Mouse (Mus musculus) limb, embryonic 10.5 days (tissue): ENCODE results near the gene Vav2. TPM values are rescaled to one million over a fixed set of nuclear protein-coding genes. Genes with fewer than 3 reads are reported as not detected.

Experiments
- DNase-seq: peaks from one replicate; pipeline ENCODE4 v3.0.0-alpha.2; 2017; ENCODE audit warnings: low spot score
- H3K27ac ChIP-seq: fragments of 300-500 bp; sonication (generic); 2 replicates; pipeline ENCODE4 v1.5.1; 2016; ENCODE audit warnings: mild to moderate bottlenecking
- H3K27me3 ChIP-seq: fragments of 300-500 bp; sonication (generic); 2 replicates; pipeline ENCODE4 v1.6.1; 2016; ENCODE audit warnings: low read depth, mild to moderate bottlenecking; ENCODE audit not compliant: poor library complexity, severe bottlenecking
- H3K36me3 ChIP-seq: fragments of 300-500 bp; sonication (generic); 2 replicates; pipeline ENCODE4 v1.6.1; 2016; ENCODE audit warnings: mild to moderate bottlenecking, moderate library complexity
- H3K4me1 ChIP-seq: fragments of 300-500 bp; sonication (generic); 2 replicates; pipeline ENCODE4 v1.6.1; 2016
- H3K4me3 ChIP-seq: fragments of 300-500 bp; sonication (generic); 2 replicates; pipeline ENCODE4 v1.5.1; 2016; ENCODE audit warnings: mild to moderate bottlenecking, moderate library complexity
- H3K9me3 ChIP-seq: fragments of 300-500 bp; sonication (generic); replicated peaks from 2 replicates; pipeline ENCODE4 v1.6.1; 2016; ENCODE audit warnings: mild to moderate bottlenecking
- WGBS: fragments of 180-500 bp; shearing (Covaris S2); methylation state at CpG from one replicate; pipeline ENCODE4 v1.1.7; 2016; 5-methylcytosine and 5-hydroxymethylcytosine counted together
- polyA plus RNA-seq: library from polyadenylated mRNA; unstranded; fragments of >200 nt; fragmentation: Nextera tagmentation; extraction: Ambion mirVana; gene quantifications from 2 replicates; pipeline ENCODE4 v1.2.1, GENCODE M21; 2016

The Vav2 gene
- polyA plus RNA-seq, 1 experiment from 2014 or later, result 9.2 TPM

GRCm38 (mm10) chr2:27318606-27319005 lies 108.2 kb downstream of the Vav2 start:
- Histone ChIP-seq H3K4me3 (no peak overlapping the region), H3K36me3 (peaks cover 5% of the 10 kb centered on the region; the same call in 1 of the 2 replicates), H3K9me3 (no peaks in the 10 kb centered on the region), H3K4me1 (peaks cover 39% of the 10 kb centered on the region), H3K27ac (no peak overlapping the region), H3K27me3 (no peaks in the 10 kb centered on the region)
- WGBS, result 78% methylated on average over 4 of the region's 4 CpGs
- no peak for DNase-seq

DNA sequence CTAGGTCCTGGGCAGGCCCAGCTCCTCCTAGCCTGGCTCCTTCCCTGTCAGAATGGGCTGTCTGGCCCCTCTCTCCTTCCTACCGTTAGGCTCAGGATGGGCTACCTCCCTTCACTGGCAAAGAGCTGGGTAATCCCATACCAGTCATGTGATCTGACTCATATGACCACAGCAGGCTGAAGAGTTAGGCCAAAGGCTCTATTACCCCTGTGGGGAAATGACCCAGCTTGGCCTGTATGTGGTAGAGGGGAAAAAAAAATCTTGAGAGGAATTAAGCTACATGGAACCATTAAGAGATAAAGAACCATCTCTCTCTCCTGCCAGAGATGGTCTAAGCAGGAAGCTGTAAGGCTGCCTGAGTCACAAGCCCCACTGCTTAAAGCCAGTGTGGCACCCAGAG lies 108.6 kb downstream of the Vav2 start:
- Histone ChIP-seq H3K4me3 (no peak overlapping the region), H3K9me3 (no peaks in the 10 kb centered on the region), H3K27me3 (no peaks in the 10 kb centered on the region), H3K4me1 (peaks cover 35% of the 10 kb centered on the region), H3K36me3 (peaks cover 5% of the 10 kb centered on the region; the same call in 1 of the 2 replicates), H3K27ac (0 out of 2 replicates have a peak overlapping the region, but pooled peaks have one; percentile 5)
- WGBS, result 38% methylated on average over 1 of the region's 1 CpGs
- DNase-seq, result no peak

DNA sequence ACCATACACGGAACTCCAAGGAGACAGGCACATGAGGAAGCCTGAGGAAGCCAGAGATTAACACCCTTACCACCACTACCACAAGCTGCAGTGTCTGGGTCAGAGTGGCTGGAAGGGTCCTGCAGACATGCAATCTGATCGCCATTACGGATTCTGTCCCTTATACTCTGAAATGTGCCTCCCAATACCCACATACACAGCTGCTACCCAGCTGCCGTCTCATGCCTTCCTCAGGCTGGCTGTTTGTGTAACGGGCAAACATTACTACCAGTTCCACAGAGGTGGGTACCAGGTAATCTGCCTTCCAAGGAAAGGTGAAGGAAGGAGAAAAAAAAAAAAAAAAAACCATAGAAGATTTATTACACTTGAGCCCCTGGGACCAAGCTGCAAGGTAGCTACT lies 110.7 kb downstream of the Vav2 start:
- Histone ChIP-seq H3K9me3 (no peaks in the 10 kb centered on the region), H3K27ac (no peak overlapping the region), H3K27me3 (no peaks in the 10 kb centered on the region), H3K36me3 (peaks cover 5% of the 10 kb centered on the region; the same call in 1 of the 2 replicates), H3K4me1 (peaks cover 17% of the 10 kb centered on the region; the same call in 1 of the 2 replicates), H3K4me3 (no peak overlapping the region)
- 83% methylated on average over 5 of the region's 5 CpGs for WGBS
- DNase-seq, result no peak

- H3K9me3 ChIP-seq, result no peaks in the 10 kb centered on the region
- no peak for DNase-seq
- H3K27ac ChIP-seq, result no peak overlapping the region
- H3K36me3 ChIP-seq, result peaks cover 5% of the 10 kb centered on the region; the same call in 1 of the 2 replicates
- WGBS, result 87% methylated on average over 5 of the region's 5 CpGs
- peaks cover 17% of the 10 kb centered on the region; the same call in 1 of the 2 replicates for H3K4me1 ChIP-seq
- H3K27me3 ChIP-seq, result no peaks in the 10 kb centered on the region
- H3K4me3 ChIP-seq, result no peak overlapping the region
These were observed 112.6 kb downstream of the Vav2 start for GRCm38 (mm10) chr2:27314269-27314668.

DNA sequence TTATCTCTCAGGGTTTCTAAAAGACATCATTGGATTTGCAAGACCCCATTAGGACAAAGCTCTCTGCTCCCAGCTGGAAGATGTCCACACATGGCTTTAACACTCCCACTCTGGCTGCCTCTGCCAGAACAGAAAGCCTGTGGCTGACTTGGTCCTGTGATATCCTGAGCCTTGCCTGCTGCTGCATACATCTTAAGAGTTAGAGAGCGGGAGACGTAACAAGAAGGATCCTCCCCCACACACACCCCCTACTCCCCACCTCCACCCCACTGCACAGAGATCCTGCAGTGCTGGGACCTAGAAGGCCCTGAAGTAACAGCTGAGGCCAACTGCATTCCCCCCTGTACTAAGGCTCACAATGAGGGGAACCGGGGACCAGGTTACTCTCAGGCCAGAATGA lies 114.3 kb downstream of the Vav2 start:
- Histone ChIP-seq H3K9me3 (no peaks in the 10 kb centered on the region), H3K27me3 (no peaks in the 10 kb centered on the region), H3K4me1 (peaks cover 9% of the 10 kb centered on the region; the same call in 1 of the 2 replicates), H3K36me3 (peaks cover 13% of the 10 kb centered on the region), H3K4me3 (no peak overlapping the region), H3K27ac (no peak overlapping the region)
- 78% methylated on average over 3 of the region's 3 CpGs for WGBS
- DNase-seq, result no peak

- Histone ChIP-seq H3K27ac (no peak overlapping the region), H3K27me3 (no peaks in the 10 kb centered on the region), H3K4me1 (peaks cover 9% of the 10 kb centered on the region; the same call in 1 of the 2 replicates), H3K9me3 (no peaks in the 10 kb centered on the region), H3K36me3 (peaks cover 8% of the 10 kb centered on the region; the same call in 1 of the 2 replicates), H3K4me3 (no peak overlapping the region)
- no peak for DNase-seq
- 90% methylated on average over 3 of the region's 3 CpGs for WGBS
These were observed 115.2 kb downstream of the Vav2 start for GRCm38 (mm10) chr2:27311606-27312005.

DNA sequence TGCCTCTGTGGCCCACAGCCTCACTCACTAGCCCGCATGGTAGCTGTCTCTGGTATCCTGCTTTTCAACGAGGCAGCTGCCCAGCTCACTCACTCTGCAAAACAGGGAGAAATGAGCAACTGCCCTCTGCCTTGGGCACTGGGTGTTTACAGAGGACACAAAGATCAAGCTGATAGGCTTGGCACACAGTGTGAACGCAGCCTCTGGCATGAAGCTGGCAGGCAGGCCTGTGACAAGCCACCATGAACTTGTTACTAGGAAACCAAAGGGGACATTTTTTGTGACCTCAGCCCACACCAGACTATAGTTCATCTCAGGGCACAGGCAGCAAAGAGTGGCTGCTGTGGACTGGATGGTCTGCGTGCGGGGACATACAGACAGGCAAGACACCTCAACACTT lies 115.9 kb downstream of the Vav2 start:
- WGBS, result 89% methylated on average over 5 of the region's 5 CpGs
- no peak for DNase-seq
- Histone ChIP-seq H3K36me3 (peaks cover 8% of the 10 kb centered on the region; the same call in 1 of the 2 replicates), H3K9me3 (no peaks in the 10 kb centered on the region), H3K4me3 (no peak overlapping the region), H3K27ac (no peak overlapping the region), H3K27me3 (no peaks in the 10 kb centered on the region), H3K4me1 (peaks cover 7% of the 10 kb centered on the region; the same call in 1 of the 2 replicates)

DNA sequence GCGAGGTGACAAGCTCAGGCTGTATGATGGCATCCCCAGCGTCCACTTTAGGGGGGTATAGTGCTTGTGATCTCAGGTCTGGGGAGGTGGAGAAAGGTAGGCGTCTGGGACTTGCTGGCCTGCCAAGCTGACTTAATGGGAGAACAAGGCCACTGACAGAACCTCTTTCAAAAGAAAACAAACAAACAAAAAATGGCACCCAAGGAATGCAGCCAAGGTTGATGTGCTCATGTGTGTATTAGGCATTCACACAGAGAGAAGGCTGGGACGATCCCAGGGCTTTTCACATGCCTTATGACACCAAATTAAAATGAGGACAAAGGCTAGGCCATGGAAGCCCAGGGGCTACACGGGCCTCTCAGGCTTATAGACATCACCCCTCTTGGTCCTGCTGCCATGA lies 116.6 kb downstream of the Vav2 start:
- DNase-seq, result no peak

DNA sequence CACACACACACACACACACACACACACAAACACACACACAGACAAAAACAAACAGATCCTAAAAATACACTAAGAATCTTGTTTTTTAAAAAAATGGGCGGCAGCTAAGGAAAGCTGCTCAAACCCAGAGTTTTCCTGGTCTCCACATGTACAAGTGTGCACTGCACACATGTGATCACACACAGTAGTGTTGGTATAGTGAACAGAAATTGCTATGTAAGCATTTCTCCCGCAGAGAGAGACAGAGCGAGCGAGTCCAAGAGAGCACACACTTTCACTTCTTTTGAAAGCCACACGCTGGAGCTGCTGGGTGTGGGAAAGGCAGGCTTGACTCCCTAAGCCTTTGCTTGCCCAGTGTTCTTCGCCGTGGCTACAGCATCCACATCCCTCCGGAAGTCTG lies 120.2 kb downstream of the Vav2 start:
- no peak overlapping the region for H3K27ac ChIP-seq
- no peaks in the 10 kb centered on the region for H3K9me3 ChIP-seq
- WGBS, result 95% methylated on average over 8 of the region's 8 CpGs
- H3K4me1 ChIP-seq, result peaks cover 5% of the 10 kb centered on the region
- peaks cover 11% of the 10 kb centered on the region; the same call in 1 of the 2 replicates for H3K36me3 ChIP-seq
- no peak overlapping the region for H3K4me3 ChIP-seq
- H3K27me3 ChIP-seq, result no peaks in the 10 kb centered on the region
- no peak for DNase-seq

More for the DNA sequence above, 116.6 kb downstream of the Vav2 start:
- Histone ChIP-seq H3K4me1 (0 out of 2 replicates have a peak, but pooled peaks cover 3% of the 10 kb centered on the region), H3K27ac (no peak overlapping the region), H3K27me3 (no peaks in the 10 kb centered on the region), H3K36me3 (peaks cover 8% of the 10 kb centered on the region; the same call in 1 of the 2 replicates), H3K9me3 (no peaks in the 10 kb centered on the region), H3K4me3 (no peak overlapping the region)
- 82% methylated on average over 5 of the region's 5 CpGs for WGBS

- H3K27me3 ChIP-seq, result no peaks in the 10 kb centered on the region
- WGBS, result 90% methylated on average over 13 of the region's 13 CpGs
- no peak for DNase-seq
These were observed 122.1 kb downstream of the Vav2 start for GRCm38 (mm10) chr2:27304741-27305140.

GRCm38 (mm10) chr2:27304074-27304473 lies 122.8 kb downstream of the Vav2 start:
- H3K4me1 ChIP-seq, result peaks cover 14% of the 10 kb centered on the region
- H3K4me3 ChIP-seq, result no peak overlapping the region
- H3K27me3 ChIP-seq, result no peaks in the 10 kb centered on the region
- no peak overlapping the region for H3K27ac ChIP-seq
- DNase-seq, result no peak
- H3K9me3 ChIP-seq, result no peaks in the 10 kb centered on the region
- H3K36me3 ChIP-seq, result peaks cover 22% of the 10 kb centered on the region

More at GRCm38 (mm10) chr2:27304741-27305140, 122.1 kb downstream of the Vav2 start:
- H3K4me1 ChIP-seq, result peaks cover 14% of the 10 kb centered on the region
- no peak overlapping the region for H3K4me3 ChIP-seq
- H3K9me3 ChIP-seq, result no peaks in the 10 kb centered on the region
- H3K27ac ChIP-seq, result no peak overlapping the region
- H3K36me3 ChIP-seq, result peaks cover 19% of the 10 kb centered on the region

DNA sequence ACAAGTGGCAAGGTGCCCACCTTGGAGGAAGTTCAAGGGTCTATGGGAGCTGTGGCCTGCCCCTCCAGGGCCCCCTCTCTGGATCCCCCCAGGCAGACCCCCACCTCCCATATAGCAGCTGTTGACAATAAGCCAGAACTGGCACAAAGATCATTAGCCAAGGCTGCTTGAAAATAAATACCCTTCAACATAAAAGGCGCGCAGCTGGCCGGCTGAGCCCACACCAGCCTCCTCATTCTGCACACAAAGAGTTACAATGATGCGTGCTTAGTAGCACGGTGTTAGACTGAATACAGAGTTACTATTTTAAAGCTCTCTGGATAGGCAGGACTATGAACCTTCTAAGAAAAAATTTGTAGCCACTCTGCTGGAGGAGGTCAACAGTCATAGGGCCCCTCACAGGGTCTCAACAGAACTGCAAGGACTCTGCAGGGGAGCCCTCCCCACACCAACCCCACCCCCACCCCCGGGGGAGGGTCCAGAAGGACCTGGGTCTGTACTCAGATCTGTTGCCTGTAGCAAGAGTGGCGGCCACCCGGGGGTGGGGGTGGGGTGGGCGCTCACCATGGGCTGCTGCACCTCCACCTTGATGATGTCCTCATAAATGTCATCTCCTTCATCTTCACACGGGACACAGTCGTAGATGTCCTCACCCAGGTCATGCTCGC lies 125.3 kb downstream of the Vav2 start:
- WGBS, result 75% methylated on average over 12 of the region's 12 CpGs
- H3K4me1 ChIP-seq, result peaks cover 26% of the 10 kb centered on the region
- no peak overlapping the region for H3K4me3 ChIP-seq
- peak overlapping the region; percentile 67 for H3K27ac ChIP-seq
- no peak for DNase-seq
- H3K36me3 ChIP-seq, result peaks cover 38% of the 10 kb centered on the region
- no peaks in the 10 kb centered on the region for H3K9me3 ChIP-seq
- H3K27me3 ChIP-seq, result no peaks in the 10 kb centered on the region

DNA sequence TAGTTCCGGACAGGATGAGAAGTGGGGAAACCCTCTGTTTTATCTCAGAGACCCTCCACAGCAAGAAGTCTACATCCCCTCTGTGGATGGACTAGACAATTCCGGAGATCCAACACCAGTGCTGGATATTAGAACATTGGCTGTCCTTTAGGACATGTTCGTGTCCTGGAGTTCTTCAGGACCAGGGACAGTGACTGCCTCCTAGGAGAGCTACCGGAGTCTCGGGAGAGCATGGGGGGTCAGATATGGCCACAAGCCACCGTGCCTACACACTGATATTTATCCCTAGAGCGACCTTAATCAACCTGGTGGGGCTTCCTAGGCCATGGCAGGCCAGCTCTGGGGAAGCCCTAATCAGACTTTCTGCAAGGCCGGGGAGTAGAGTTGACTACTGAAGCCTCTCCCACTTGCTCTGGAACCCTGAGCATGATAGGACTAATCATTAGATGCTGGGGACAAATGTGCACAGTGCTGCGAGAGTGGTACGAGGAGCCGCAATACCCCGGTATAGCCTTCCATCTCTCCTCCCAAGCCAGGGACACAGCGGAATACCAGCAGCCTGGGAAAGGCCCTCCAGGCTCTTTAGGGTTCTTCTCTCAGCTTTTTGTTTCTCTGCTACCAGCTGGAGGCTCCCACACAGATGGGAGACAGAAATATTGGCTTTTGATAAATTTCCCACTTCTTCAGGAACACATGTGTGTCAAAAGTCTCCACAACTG lies 125.9 kb downstream of the Vav2 start:
- Histone ChIP-seq H3K27ac (peak overlapping the region; percentile 67; the same call in 1 of the 2 replicates), H3K27me3 (no peaks in the 10 kb centered on the region), H3K36me3 (peaks cover 42% of the 10 kb centered on the region), H3K4me3 (no peak overlapping the region), H3K9me3 (no peaks in the 10 kb centered on the region), H3K4me1 (peaks cover 27% of the 10 kb centered on the region)
- no peak for DNase-seq
- 87% methylated on average over 13 of the region's 13 CpGs for WGBS
